Mouse (Mus musculus): ENCODE measurements around the gene Gm5148.

Gm5148 gene

GRCm38 (mm10) chr3:37692945-37693344 lies 31.3 kb downstream of the Gm5148 start:
- DNase-seq (ENCODE audit: inconsistent ontology term) = no peak

GRCm38 (mm10) chr3:37687158-37687980 lies 36.9 kb downstream of the Gm5148 start:
- DNase-seq (ENCODE audit: inconsistent ontology term) = peak; percentile 50

GRCm38 (mm10) chr3:37686751-37687150 lies 37.5 kb downstream of the Gm5148 start:
- DNase-seq (ENCODE audit: inconsistent ontology term) = no peak

DNA sequence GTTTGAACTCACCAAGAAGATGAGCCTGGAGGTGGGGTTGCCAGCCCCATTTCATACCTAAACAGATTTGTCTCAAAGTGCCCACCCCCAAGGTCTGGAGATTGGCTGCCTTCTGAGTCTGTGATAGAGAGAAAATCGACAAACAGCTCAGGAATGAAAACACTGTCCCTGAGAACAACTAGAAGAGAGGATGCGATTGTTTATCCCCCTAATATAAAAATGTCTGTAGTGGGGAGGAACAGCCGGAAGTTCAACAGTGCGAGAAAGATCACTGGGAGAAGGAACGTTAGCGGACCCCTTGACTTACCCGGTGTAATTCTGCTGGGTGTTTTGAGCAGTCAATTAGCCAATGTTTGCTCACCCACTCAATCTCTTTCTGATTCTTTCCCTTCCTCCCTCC lies 38.1 kb downstream of the Gm5148 start:
- no peak for DNase-seq (ENCODE audit: inconsistent ontology term)

- DNase-seq (ENCODE audit: inconsistent ontology term) = no peak
These were observed 48.0 kb downstream of the Gm5148 start for GRCm38 (mm10) chr3:37676291-37676690.

GRCm38 (mm10) chr3:37675056-37675525 lies 49.2 kb downstream of the Gm5148 start:
- DNase-seq (ENCODE audit: inconsistent ontology term) = no peak

GRCm38 (mm10) chr3:37673513-37674261 lies 50.6 kb downstream of the Gm5148 start:
- DNase-seq (ENCODE audit: inconsistent ontology term) = peak; percentile 46

DNA sequence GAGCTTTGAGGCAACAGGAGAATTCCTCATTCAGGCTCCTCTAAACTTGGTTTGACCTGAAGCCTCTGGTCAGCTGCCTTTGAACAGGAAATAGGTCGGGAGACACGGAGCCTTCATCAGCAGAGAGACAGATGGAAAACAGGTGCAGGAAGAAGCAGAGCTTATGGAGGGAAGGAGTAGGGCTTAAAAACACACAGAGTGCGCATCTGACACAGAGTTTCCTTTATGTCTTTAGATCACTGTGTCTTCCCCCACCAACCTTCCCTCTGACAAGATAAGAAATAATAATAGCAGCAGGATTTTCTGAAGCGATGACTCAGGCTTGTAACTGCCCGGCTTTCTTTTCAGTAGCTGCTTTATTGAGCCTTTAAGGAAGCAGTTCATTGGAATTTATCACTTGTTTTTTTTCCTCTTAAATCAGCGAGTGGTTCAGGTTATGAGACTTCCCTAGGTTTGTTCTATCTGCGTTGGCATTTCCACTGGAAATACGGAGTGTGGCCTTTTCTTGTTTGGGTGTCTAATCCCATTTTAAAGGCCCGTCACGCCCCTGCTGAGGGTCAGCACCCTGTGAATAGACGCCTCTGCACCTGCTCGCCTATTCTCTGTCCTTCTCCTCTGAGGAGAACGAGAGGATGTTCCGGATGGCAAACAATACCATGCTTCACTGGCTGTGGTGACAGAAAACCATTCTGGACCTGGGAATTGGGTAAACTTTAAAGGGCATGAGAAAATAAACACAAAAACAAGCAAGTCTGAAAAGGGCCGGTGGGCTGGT lies 51.8 kb downstream of the Gm5148 start:
- peak; percentile 43 for DNase-seq (ENCODE audit: inconsistent ontology term)

DNA sequence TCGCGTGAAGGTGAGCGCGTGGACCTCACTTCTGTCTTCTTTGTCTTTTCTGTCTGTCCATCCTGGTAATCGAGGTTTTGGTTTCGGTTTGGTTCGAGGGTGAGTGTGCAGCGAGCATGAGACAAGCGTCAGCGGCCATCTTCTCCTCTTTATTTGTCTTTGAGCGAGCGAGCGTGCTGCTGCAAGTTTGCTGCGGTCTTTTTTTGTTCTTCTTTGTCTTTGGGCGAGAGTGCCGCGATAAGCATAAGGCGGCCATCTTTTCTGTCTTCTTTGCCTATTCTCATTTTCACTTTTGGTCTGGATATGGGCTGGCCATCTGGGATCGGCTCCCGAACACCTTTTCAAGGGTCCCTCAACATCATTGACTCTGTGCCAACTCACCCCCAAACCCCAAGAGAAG lies 55.2 kb downstream of the Gm5148 start:
- no peak for DNase-seq (ENCODE audit: inconsistent ontology term)

DNA sequence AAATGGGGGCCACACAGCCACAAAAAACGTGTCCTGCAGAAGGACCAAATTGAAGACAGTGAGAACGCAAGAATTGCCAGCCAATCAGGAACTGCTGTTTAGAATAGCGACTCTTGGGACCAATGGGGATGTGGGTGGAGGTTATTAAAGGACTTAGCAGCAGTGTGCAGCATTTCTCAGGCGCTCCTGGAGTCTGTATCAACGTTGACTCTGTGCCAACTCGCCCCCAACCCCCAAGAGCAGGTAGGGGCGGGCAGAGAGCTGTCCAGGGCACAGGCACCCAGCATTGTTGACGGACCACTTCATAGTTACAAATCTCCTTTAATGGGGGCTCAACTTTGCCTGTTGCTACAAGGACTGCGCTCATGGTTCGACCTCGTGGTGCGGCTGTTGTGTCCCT lies 55.6 kb downstream of the Gm5148 start:
- no peak for DNase-seq (ENCODE audit: inconsistent ontology term)

- no peak for DNase-seq (ENCODE audit: inconsistent ontology term)
These were observed 56.6 kb downstream of the Gm5148 start for GRCm38 (mm10) chr3:37667736-37668135.

DNA sequence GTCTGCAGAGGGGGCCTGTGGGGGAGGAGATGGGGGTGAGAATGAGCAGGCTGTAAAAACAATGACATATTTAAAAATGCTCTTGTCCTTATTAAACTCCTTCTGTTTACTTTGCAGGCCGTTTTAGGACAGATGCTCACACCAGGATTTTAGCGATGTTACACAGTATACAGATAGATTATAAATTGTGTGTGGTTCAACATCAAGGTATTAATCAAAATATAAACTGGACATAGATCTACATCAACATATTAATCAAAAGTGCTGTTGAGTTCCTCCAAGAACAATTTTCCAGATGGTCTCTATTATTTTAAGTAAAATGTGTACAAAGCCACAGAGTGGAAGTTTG lies 57.2 kb downstream of the Gm5148 start:
- DNase-seq (ENCODE audit: inconsistent ontology term) = no peak

DNA sequence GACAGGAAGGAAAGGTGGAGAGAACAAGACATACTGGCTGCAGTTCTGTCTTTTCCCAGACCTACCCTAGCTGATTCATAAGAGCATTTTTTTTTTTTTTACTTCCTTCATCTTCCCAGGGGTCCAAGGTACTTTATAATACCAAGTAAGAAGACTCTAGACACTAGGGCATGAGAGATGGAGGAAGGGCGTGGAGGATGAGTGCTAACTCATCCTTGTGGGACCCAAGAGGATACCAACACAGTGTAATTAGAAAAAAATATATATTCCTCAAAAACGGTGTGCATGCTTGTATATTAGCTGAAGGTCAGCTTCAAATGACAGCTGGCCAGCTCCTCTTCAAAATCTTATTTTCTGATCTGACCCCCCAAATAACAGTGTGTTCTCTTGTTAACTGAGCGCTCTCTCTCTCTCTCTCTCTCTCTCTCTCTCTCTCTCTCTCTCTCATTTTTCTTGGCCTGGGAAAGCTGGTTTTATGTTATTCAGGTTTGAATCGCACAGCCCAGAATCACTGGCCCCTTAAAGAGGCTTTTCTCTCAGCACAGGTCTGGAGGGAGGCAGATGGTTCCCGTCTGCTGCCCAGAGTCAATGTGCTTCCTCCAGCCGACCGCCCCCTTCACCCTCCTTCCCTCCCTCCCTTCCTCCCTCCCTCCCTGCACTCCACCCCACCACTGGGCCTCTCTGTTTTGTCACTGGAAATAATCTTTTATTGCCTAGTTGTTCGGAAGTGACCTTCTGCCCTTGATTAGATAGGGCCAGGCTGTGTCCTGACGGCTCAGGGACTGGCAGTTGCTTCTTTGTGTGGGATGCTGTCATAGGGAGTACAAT lies 57.8 kb downstream of the Gm5148 start:
- peak; percentile 53 for DNase-seq (ENCODE audit: inconsistent ontology term)
